Mouse (Mus musculus): ENCODE measurements at regions not wholly inside any gene's neighbourhood (a gene's known extent, or its start where the extent isn't known, plus 50 kb on each side); places are given as distances from the start of the nearest gene placed in this dataset.

DNA sequence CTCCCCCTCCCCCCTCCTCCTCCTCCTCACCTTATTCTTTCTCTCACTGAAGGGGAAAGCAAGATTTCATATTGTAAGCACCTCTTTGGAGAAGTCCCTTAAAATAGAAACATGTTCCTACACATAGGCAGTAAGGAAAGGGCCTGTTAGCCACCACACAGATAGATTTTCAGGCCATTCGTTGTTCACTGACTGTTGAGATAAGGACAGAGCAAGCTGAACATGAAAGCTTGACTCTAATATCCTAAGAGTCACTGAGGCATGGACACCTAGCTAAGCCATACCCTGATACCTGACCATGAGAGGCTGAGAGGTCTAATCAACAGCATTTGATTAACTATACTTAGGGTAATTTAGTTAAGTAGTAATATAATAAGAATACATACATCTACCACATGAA lies 609.7 kb downstream of the Kcnj2 start:
- intact Hi-C loops (cut with DNase I) = no loop called here
- DNase-seq (ENCODE audit: low spot score in 2 of 2) = no peak

DNA sequence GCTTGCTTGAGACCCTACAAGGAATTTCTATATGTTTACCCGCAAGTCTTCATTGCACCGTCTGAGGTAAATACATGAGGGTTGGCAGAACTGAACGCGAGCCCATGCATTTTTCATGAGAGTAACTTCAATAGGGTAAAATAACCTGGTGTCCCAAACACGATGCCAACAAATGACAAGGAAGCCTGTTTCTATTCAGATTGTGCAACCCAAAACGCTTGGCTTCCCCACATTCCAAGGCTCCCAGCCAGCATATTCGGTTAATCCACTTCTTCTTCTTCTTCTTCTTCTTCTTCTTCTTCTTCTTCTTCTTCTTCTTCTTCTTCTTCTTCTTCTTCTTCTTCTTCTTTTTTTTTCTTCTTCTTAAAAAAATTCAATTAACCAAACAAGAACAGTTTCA lies 616.4 kb downstream of the Kcnj2 start:
- intact Hi-C loops (cut with DNase I) = no loop called here

DNA sequence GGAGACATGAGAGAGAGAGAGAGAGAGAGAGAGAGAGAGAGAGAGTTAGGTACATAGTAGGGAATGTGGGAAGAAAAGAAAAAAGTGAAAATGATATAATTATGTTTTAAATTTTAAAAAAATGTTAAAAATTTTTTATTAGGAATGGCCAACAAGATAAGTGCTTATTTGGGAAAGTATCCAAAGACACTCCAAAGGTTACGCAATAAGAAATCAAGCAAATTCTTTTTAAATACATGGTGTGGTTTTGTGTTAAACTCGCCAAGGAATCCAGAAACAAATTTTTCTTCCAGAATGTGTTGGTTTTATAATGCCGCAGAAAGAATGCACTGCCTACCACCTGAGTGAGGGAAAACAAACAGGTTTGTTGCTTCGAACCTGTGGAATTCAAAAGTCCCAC lies 617.9 kb downstream of the Kcnj2 start:
- no peak for DNase-seq (ENCODE audit: low spot score in 2 of 2)
- intact Hi-C loops (cut with DNase I) = no loop called here

More for the DNA sequence above, 616.4 kb downstream of the Kcnj2 start:
- DNase-seq (ENCODE audit: low spot score in 2 of 2) = no peak

- no peak for DNase-seq (ENCODE audit: low spot score in 2 of 2)
- intact Hi-C loops (cut with DNase I) = no loop called here
Measured at GRCm38 (mm10) chr11:111687769-111688168, 621.8 kb downstream of the Kcnj2 start.

- intact Hi-C loops (cut with DNase I) = no loop called here
- no peak for DNase-seq (ENCODE audit: low spot score in 2 of 2)
Measured at GRCm38 (mm10) chr11:111688186-111688860, 622.4 kb downstream of the Kcnj2 start.

- intact Hi-C loops (cut with DNase I) = no loop called here
- no peak for DNase-seq (ENCODE audit: low spot score in 2 of 2)
Measured at GRCm38 (mm10) chr11:111689899-111690298, 623.9 kb downstream of the Kcnj2 start.

DNA sequence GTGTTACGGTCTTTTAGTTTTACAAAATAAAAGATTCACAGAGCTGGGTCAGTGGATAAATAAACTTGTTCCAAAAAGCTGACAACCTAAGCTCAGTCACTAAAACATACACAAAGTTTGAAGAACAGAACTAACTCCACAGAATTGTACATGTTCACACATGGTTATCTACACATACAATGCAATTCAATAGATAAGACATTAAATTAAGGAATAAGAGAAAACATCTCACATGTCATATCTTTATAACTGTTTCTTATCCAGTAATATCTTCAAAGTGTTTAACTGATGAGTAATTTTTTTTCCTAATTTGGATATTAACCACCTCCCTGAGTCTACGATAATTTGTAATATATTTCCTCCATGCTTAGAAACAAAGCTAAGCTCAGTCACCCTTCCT lies 625.5 kb downstream of the Kcnj2 start:
- intact Hi-C loops (cut with DNase I) = no loop called here
- no peak for DNase-seq (ENCODE audit: low spot score in 2 of 2)

DNA sequence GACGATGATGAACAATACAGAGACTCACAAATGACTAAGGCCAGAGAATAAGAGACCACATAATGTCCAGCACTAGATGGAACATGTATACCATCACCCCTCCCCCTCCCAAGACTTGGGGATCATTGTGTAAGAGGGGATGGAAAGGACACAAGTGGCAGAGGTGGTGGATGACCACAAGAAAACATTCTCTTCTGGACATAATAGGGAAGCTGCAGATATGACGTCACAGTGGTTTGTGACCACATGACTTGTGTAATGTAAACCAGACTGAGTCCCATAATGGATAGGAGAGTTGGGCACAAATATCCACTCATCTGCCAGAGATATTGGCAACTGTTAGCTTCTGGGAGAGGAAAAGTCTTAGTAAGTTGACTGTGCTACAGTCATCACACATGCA lies 630.7 kb downstream of the Kcnj2 start:
- intact Hi-C loops (cut with DNase I) = no loop called here

GRCm38 (mm10) chr11:111699862-111700261 lies 633.9 kb downstream of the Kcnj2 start:
- peak; percentile 12 to 19 for DNase-seq (ENCODE audit: low spot score in 2 of 2)
- intact Hi-C loops (cut with DNase I) = no loop called here

More for the DNA sequence above, 630.7 kb downstream of the Kcnj2 start:
- no peak for DNase-seq (ENCODE audit: low spot score in 2 of 2)

DNA sequence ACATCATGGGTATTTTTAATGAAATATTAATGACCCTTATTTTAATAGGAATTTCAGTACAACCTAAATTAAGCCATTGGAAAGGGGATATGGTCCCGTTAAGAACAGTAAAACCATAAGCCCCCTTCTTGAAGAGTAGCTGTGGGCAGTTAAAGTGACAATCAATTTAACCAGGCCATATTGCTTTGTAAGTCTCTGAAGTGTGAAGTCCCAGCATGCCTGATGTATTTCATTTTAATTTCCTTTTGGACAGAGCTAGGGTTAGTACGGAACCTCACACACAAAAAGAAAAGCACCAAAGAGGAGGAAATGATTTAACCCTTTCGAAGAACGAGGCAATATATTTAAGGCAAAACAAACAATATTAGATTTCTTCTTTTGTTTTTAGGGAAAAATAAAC lies 640.9 kb downstream of the Kcnj2 start:
- intact Hi-C loops (cut with DNase I) = no loop called here
- DNase-seq (ENCODE audit: low spot score in 2 of 2) = no peak

GRCm38 (mm10) chr11:111715401-111715800 lies 649.4 kb downstream of the Kcnj2 start:
- intact Hi-C loops (cut with DNase I) = no loop called here
- no peak for DNase-seq (ENCODE audit: low spot score in 2 of 2)

DNA sequence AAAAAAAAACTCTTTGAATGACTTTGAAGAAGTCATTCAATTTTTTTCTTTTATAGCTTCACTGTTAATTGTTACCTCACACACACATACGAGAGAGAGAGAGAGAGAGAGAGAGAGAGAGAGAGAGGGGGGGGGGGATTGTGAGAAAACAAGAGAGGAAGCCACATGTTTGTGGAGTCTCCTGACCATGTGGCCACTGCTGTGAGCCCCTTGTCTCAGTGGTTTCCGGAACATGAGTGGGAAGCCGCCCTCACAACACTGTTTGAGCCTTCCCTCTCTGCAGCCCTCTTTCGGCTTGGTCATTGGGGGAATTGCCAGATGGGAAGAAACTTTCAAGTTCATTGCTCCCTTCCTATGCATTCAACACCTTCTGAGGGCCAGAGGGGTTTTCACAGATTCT lies 656.3 kb downstream of the Kcnj2 start:
- DNase-seq (ENCODE audit: low spot score in 2 of 2) = no peak
- intact Hi-C loops (cut with DNase I) = no loop called here

GRCm38 (mm10) chr11:111728148-111728547 lies 662.2 kb downstream of the Kcnj2 start:
- no peak for DNase-seq (ENCODE audit: low spot score in 2 of 2)
- intact Hi-C loops (cut with DNase I) = no loop called here

- no peak for DNase-seq (ENCODE audit: low spot score in 2 of 2)
- intact Hi-C loops (cut with DNase I) = no loop called here
Measured at GRCm38 (mm10) chr11:111732096-111732495, 666.1 kb downstream of the Kcnj2 start.

- DNase-seq (ENCODE audit: low spot score in 2 of 2) = no peak
- intact Hi-C loops (cut with DNase I) = no loop called here
Measured at GRCm38 (mm10) chr11:111735446-111735845, 669.5 kb downstream of the Kcnj2 start.

DNA sequence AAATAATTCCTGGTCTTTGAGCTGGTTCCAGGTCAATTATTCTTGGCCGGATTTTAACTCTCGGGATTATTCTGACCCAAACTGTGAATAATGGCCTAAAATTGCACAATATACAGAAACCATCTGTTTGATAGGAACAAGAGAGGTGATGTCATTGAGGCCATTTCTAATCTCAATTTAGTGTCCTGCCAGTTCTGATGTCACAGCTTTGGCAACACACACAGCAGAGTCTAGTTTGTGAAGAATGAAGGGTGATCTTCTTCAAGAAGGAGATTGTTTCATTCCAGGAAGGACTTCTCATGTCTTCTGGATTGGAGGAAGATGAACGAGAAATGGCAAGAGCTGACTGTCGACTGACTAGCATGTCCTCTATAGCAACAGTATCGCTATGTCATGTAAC lies 670.0 kb downstream of the Kcnj2 start:
- no peak for DNase-seq (ENCODE audit: low spot score in 2 of 2)
- intact Hi-C loops (cut with DNase I) = no loop called here

GRCm38 (mm10) chr11:111743356-111743755 lies 677.4 kb downstream of the Kcnj2 start:
- no peak for DNase-seq (ENCODE audit: low spot score in 2 of 2)
- intact Hi-C loops (cut with DNase I) = no loop called here

DNA sequence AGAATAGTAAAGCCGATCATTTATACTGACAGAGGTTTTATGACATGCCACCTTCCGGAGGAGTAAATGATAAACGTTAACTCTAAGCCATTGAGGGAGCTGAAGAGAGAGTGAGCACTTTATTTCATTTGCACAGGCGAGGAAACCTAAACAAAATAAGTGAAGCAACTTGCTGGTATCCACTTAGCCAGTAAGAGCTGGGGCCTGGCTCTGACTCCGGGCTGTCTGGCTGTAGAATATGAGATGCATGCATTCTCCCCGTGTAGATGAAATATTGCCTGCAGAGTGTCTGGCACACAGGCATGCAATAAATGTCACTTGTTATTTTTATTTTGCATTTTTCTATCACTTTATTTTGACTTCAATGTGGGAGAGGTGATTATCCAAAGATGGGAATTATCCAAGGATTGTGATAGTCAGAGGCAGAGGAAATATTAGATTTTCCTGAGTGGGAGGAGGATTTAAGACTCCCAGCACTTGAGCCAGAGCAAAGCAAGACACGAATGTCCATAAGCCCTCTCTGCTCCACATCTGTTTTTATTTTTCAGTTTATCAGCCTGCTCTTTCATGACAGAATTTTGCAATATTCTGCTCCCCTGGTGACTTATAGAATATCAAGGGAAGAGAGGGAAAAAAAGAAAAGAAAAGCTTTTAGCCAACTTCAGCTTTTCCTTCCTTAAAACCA lies 681.4 kb downstream of the Kcnj2 start:
- no peak for DNase-seq (ENCODE audit: low spot score in 2 of 2)
- intact Hi-C loops (cut with DNase I) = no loop called here

DNA sequence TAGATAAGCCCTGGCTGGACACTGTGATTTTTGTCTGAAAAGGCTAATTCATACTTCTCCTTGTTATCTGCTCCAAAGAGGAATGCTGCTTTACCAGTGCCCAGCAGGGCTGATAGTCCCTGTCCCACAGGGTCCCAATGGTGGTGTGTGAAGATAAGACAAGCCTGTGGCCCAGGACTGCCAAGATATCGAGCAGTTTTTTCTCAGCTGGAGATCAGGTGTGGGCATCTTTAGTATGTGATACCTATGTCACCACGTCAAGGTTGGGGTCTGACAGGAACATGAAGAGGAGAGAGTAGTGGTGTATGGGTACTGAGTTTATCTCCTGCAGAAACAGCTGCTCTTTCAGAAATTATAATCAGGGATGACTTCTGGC lies 682.0 kb downstream of the Kcnj2 start:
- no peak for DNase-seq (ENCODE audit: low spot score in 2 of 2)
- intact Hi-C loops (cut with DNase I) = no loop called here

DNA sequence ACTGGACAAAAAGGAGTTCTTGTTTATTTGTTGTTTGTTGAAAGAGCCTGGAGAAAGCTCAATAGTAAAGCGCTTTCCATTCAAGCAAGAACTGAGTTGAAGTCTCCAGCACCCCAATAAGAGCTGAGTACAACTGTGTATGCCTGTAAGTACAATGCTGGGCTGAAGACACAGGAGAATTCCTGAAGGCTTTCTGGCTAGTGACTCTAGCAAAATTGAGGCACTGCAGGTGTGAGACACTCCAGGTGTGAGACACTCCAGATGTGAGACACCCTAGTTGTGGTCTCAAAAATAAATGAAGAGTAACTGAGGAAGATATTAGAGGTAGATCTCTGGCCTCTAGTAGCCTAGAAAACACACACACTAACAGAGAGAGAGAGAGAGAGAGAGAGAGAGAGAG lies 682.5 kb downstream of the Kcnj2 start:
- DNase-seq (ENCODE audit: low spot score in 2 of 2) = no peak
- intact Hi-C loops (cut with DNase I) = no loop called here

GRCm38 (mm10) chr11:111754735-111755134 lies 688.8 kb downstream of the Kcnj2 start:
- no peak for DNase-seq (ENCODE audit: low spot score in 2 of 2)
- intact Hi-C loops (cut with DNase I) = no loop called here

DNA sequence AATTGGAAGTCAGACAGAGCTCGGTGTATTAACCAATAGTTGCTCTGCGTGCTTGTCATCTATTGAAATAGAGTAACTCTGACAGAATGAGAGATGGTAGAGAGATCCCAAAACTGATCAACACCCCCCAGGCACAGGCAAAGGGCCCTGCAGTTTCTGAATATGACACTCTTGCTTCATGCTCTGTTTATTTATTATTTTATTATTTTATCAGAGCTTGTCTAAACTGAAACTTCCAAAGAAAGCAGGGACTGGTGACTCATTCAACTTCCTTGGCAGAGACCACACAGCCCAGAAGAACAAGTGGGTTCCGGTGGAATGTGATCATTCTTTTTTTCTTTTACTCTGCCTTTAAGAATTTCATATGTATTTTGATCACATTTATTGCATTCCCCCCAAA lies 697.1 kb downstream of the Kcnj2 start:
- no peak for DNase-seq (ENCODE audit: low spot score in 2 of 2)
- intact Hi-C loops (cut with DNase I) = no loop called here
